Mouse (Mus musculus): ENCODE results near the gene Tap1. TPM values are rescaled to one million over a fixed set of nuclear protein-coding genes. Genes with fewer than 3 reads are reported as not detected.
"Not testable (repeated sequence)": the region's sequence is repeated elsewhere in the genome, so short reads cannot be mapped to it uniquely, and the experiment has no call there.

The Tap1 gene
- 1 to 10 TPM in 1 of 2 experiments, under 1 TPM in 1; 0.98 to 3.6 TPM for total RNA-seq (2021)
- long read RNA-seq, experiment 1, partial matches to known transcripts, result 1 of 5 reads
- long read RNA-seq, experiment 1, other reads (novel, unspliced or antisense), result 1 of 5 reads
- long read RNA-seq, experiment 2, result 0 reads

DNA sequence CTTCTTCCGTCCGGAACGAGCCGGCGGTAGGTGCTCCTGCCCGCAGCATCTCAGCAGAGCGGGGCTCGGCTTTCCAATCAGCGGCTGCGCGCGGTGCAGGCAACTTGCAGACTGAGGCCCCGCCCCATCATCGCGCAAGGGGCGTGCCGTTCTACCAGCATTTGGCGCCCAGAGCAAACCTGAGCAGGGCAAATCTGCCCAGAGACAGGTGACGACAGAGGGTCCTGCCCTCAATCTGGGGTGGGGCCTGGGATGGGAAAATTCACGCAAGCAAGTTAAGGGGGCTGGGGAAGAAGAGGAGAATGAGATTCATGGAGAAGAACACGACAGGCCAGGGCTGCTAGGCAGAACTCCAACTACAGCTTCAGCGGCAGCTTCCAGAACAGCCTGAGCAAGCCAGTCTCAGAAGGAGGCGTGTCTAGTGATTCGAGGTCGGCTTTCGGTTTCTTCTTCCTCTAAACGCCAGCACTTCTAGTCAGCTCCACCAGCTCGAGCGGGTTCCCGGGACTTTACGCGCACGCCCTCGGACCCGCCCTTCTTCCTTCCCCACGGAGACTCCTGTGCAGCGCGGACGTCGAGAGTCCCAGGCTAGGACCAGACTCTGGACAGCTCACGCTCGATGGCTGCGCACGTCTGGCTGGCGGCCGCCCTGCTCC, at the start of gene Tap1, which contains the start of gene Psmb9:
Tap1 (plus strand) TSS at position 293 of the 656 bp plus-strand sequence.
Psmb9 (minus strand) TSS at position 504 of the 656 bp plus-strand sequence.
- DNase-seq (ENCODE audit: low spot score), result peak; percentile 97

GRCm38 (mm10) chr17:34137601-34138000, 49.8 kb upstream of the Tap1 start:
- DNase-seq (ENCODE audit: low spot score), result no peak

- no peak for DNase-seq (ENCODE audit: low spot score)
Measured at GRCm38 (mm10) chr17:34138655-34139054, 48.7 kb upstream of the Tap1 start.

DNA sequence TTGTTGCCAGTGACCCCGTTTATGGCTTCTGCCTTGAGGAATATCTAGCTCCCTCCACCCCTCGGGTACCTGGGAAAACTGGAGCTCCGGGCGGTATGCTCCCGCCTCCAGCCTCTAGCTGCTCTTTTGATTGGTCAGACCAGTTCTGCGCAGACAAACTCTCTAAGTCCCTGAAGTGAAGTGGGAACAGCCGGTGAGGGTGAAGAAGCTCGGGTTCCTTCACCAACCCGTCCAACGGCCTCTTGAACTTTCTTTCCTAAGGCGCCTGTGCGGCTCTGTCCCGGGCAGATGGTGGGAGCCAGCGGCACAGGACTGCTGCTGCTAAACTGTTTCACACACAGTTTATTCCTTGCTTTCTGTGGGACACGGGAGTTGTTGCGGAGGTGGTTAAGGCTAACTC, 47.9 kb upstream of the Tap1 start:
- DNase-seq (ENCODE audit: low spot score), result peak; percentile 48

- no peak for DNase-seq (ENCODE audit: low spot score)
Measured at GRCm38 (mm10) chr17:34140240-34140639, 47.1 kb upstream of the Tap1 start.

DNA sequence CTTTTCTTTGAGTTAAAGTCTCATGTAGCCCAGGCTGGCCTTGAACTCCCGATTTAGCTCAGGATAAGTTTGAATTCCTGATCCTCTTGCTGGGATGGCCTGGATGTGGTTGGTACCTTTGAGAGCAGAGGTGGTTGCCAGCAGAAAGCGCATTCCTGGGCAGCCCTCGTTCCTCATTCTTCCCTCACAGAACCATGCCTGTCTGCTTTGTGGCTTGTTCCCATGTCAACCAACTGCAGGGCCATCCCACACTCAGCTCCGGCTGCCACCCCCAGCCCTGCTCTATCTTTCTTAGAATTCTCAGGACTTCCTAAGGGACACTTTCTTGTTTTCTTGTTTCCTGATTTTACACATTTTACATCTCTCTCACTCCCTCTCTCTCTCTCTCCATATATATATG, 45.9 kb upstream of the Tap1 start:
- DNase-seq (ENCODE audit: low spot score), result no peak

DNA sequence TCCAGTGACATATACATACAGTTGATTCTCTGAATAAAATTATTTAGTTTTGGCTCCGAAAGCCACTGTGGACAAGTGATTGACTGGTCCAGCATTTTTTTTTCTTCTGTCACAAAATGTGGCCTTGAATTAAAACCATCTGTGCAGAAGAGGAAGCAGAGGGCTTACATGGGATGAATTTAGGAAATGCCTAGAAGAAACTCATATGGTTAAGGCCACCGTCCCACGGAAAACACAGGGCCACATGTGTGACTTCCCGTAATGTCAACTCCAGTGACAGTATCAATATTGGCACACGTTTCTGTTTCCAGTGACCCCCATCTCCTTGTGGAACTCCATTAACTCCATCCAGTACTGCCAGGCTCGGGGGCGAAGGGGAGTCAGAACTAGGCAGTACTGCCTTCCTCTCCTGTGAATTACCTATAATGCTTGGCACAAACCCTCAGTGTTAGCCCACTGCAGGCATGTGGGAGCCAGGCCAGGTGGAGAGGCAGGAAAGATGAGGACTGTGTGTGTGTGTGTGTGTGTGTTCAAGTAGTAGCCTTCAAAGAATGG, 44.8 kb upstream of the Tap1 start:
- no peak for DNase-seq (ENCODE audit: low spot score)

DNA sequence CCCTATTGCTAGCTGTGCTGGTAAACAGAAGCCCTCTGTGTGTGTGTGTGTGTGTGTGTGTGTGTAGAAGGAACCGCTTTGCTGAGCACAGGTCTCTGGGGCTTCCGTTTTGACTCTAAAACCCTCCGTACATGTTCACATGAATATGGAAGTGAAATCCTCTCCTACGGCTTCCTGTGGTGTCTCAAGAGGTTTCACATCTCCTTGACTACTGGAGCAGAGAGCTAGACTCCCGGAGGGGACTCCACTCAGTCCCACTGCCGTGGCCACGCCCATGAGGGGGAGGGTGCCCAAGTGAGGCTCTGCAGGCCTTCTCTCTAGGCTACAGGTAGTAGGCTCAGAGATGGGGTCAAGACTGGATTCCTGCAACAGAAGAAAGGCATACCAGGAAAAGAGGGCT, 44.3 kb upstream of the Tap1 start, which contains the start of gene H2-DMb2:
H2-DMb2 (plus strand) TSS at position 275 of the 400 bp plus-strand sequence.
- no peak for DNase-seq (ENCODE audit: low spot score)

DNA sequence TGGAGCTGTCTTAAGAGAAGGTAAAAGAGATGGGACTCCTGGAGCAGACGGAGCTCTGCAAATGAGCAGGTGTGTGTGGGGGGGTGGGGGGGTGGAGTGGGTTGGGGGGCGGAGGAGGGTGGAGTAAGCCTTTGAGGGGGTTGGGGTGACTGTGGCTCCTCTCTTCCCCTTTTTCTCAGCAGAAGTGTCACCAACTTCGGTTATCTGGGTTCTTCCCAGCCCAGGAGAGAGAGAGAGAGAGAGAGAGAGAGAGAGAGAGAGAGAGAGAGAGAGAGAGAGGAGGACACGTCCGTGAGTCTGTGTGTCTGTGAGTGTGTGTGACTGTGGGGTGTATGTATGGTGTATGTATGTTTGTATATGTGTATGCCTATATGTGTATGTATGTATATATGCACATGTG, 43.9 kb upstream of the Tap1 start:
- no peak for DNase-seq (ENCODE audit: low spot score)

GRCm38 (mm10) chr17:34144221-34144620, 43.1 kb upstream of the Tap1 start:
- DNase-seq (ENCODE audit: low spot score), result not testable (repeated sequence)

DNA sequence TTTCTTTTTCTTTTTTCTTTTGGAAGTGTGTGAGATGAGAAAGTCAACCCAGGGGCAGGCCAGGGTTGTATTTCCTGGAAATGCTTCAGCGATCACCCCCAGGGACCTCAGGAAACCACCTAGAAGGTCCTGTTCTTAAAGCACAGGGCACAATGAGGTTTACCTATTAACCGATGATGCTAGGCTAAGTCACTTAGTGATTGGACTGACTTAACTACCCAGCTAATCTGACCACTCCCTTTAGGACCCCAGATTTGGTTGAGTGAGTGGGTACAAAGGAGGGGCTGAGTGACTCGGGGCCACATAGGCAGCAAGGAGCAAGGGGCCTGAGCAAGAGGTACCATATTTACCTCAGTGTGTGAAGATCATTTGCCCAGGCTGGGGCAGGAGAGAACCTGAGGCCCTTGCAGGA, 42.4 kb upstream of the Tap1 start:
- DNase-seq (ENCODE audit: low spot score), result no peak

GRCm38 (mm10) chr17:34152923-34153322, 34.4 kb upstream of the Tap1 start, which contains the start of gene H2-DMb1:
H2-DMb1 (plus strand) TSS chr17:34153072.
- peak; percentile 67 for DNase-seq (ENCODE audit: low spot score)

DNA sequence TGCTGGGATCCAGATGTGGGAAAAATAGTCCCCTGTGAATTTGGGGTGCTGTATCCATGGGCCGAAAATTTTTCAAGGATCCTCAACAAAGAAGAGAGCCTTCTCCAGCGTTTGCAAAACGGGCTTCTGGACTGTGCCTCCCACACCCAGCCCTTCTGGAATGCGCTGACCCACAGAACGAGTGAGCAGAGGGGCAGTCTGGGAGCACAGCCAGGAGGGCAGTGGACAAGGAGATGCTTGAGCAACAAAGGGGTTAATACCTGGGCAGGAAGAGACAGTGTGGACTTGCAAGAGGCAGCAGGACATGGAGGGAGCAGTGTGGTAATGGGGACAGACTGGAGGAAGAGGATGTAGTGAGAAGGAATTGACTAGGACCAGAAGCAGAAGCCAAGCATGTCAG, 31.8 kb upstream of the Tap1 start:
- DNase-seq (ENCODE audit: low spot score), result no peak

DNA sequence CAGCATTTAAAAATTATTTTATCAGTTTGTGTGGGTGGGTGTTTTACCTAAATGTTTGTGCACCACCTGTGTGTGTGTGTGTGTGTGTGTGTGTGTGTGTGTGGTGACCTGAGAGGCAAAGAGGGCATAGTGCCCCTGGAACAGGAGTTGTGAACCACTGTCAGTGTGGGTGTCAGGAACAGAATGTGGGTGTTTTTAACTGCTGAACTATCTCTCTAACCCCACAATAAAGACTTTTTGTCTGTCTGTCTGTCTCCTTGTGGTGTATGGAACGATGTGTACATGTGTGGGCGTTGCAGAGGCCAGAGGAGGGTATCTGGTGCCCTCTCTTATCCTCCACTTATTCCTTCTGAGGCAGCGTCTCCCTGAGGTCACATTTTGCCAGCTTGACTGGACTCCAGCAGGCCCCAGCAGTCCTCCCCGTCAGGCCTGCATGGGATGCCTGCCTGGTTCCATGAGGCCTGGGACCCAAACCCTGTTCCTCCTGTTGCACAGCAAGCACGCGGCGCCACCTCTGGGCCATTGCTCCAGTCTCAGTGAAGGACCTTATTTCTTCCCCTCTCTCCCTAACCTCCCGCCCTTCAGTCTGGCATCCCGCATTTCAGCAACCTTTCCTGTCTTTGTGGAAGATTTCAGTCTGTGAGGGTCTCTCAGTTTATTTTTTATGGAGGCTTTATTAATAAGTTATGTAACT, 23.0 kb upstream of the Tap1 start:
- no peak for DNase-seq (ENCODE audit: low spot score)

DNA sequence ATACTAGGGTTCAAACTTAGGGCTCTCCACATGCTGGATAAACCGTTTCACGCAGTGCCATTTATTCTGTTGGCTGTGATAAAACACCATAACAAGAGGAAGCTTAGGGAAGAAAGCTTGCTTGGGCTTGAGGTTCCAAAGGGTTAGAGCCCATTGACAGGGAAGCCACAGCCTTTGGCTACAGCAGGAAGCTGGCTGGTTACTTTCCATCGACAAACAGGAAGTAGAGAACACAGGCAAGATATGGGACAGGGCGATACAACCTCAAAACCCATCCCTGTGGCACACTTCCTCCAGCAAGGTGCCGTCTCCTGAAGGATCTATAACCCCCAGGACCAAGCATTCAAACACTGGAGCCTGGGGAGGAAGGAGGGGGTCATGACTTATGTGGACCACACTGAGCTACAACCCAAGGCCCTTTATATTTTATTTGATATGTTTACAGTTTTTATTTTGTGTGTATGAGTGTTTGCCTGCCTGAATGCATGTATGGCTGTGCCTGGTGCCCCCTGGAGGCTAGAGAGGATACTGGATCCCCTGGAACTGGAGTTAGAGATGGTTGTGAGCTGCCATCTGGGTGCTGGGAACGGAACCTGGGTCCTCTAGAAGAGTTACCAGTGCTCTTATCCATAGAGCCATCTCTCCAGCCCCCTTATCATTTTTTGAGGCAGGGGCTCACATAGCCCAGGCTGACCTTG, 22.2 kb upstream of the Tap1 start:
- no peak for DNase-seq (ENCODE audit: low spot score)

GRCm38 (mm10) chr17:34169279-34169678, 18.1 kb upstream of the Tap1 start:
- peak; percentile 32 for DNase-seq (ENCODE audit: low spot score)

DNA sequence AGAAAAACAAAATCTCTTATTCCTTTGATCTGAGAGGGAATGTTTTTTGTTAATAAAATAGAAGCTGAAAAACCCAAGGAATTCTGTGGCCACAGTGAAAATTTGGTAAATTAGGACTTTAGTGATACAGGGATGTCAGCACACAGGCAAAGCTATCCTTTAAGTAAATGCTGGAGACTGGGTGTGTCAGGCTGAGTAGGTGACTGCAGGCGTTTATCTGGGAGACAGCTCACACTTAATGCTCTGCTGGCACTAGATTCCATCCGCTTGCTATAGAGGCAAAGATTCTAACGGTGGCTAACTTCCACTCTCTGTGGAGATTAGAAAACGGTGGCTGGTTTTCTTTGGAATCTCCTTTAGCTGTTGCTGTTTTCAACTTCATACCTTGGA, 16.9 kb upstream of the Tap1 start:
- no peak for DNase-seq (ENCODE audit: low spot score)

GRCm38 (mm10) chr17:34170877-34171498, 16.4 kb upstream of the Tap1 start:
- peak; percentile 77 for DNase-seq (ENCODE audit: low spot score)

GRCm38 (mm10) chr17:34172528-34172927, 14.8 kb upstream of the Tap1 start:
- no peak for DNase-seq (ENCODE audit: low spot score)

DNA sequence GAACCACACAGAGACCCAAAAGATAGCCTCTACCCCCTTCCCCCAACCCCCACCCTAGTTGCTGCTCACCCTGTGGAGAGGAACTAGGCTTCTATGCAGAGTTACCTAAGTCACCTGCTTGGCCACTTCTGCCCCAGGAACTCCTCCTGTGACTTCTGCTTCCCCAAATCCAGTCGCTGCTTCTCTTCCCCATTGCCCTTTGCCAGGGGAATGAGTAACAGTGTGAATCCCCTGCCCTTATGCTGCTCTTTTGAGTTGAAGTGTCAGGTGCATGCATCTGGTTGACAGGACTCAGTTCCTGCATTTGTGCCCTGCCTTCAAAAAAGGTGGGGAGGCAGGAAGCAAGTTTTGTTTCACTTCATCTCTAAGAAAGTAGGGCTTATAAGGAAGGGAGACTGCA, 13.3 kb upstream of the Tap1 start:
- DNase-seq (ENCODE audit: low spot score), result no peak

DNA sequence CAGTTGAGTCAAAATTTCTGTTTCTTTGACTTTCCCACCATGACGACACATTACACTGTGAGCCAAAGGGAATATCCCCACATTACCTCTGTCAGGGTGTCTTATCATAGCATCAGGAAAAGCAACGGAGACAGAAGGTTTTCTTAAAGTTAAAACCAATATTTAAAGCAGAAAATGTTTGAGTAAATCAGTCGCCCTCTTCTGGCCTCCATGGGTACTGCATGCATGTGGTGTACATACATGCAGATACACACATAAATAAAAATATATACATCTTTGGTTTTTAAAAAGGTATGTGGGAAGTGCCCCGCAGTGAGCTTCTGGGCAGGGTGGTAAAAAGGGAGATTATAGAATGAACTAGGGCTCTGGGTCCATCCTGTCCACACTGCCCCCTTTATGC, 10.2 kb upstream of the Tap1 start:
- no peak for DNase-seq (ENCODE audit: low spot score)

All from gastrocnemius, adult 18-20 months (tissue).